Mouse (Mus musculus): Measurements from ENCODE around the gene Pacsin2.

Pacsin2 gene

GRCm38 (mm10) chr15:83478096-83478495, 13.7 kb upstream of the Pacsin2 start:
- no peak for DNase-seq

- DNase-seq = no peak
These were observed 12.3 kb upstream of the Pacsin2 start for GRCm38 (mm10) chr15:83476593-83477273.

GRCm38 (mm10) chr15:83474466-83474836, 10.0 kb upstream of the Pacsin2 start:
- DNase-seq = peak in 1 of 2 experiments; percentile 28

- DNase-seq = peak; percentile 33 to 58
These were observed 9.5 kb upstream of the Pacsin2 start for GRCm38 (mm10) chr15:83473832-83474465.

DNA sequence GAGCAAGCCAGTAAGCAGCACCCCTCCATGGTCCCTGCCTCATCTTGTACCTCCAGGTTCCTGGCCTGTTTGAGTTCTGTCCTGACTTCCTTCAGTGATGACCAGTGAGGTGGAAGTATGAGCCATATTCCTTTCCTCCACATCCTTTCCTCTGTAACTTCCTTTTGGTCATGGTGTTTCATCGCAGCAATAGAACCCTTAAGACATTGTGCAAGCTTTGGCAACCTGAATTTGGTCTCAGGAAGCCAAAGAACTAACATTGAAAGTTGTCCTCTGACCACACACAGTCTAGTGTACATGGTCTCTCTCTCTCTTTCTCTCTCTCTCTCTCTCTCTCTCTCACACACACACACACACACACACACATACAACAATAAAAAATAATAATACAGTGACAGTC, 8.8 kb upstream of the Pacsin2 start:
- DNase-seq = no peak

GRCm38 (mm10) chr15:83471476-83471875, 7.1 kb upstream of the Pacsin2 start:
- peak; percentile 35 to 61 for DNase-seq

DNA sequence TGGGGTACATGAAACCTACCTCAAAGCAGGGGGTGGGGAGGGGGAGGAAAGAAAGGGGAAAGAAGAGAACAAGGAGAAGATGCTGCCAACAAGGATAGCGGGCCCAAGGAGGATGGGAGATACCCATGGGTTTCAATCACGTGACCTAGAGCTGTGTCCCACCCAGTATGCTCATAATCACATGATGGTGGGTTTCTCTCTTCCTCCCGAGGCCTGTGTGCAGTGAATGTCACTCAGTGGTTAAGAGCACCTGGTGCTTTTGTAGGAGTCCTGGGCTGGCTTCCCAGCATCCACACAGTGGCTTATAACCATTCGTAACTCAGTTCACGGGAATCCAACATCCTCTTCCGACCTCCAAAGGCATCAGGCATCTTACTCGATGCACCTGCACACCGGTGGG, 6.0 kb upstream of the Pacsin2 start:
- no peak for DNase-seq

- no peak for DNase-seq
These were observed 4.9 kb upstream of the Pacsin2 start for GRCm38 (mm10) chr15:83469279-83469821.

DNA sequence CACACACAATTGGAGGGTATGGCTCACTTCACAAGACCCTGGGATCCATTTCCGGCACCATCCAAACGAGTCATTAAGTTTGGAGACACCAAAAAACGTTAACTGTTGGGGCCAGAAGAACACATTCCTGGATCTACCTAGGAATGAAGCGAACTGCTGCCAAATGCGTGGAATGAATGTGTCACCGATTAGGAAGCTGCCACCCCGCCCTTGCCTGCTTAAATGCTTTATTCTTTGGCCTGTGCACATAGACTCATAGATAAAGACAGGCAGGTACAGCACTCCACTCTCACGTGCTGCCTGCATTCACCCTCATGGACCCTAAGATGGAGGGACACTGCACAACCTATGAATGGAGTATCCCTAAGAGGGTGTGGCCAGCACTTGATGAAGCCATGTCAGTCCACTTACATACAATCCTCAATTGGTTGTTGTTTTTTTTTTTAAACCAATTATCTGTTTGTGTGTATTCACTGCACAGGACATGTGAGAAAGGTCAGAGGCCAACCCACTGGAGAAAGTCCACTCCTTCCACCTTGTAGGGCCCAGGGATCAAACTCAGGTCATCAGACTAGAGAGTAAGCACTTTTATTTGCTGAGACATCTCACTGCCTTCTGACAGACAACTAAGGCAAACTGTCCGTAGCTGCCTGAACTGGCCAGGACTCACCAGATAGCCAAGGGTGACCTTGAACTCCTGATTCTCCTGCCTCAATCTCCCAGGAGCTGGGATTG, 3.0 kb upstream of the Pacsin2 start:
- DNase-seq = no peak

- no peak for DNase-seq
These were observed 1.9 kb upstream of the Pacsin2 start for GRCm38 (mm10) chr15:83466331-83466730.

DNA sequence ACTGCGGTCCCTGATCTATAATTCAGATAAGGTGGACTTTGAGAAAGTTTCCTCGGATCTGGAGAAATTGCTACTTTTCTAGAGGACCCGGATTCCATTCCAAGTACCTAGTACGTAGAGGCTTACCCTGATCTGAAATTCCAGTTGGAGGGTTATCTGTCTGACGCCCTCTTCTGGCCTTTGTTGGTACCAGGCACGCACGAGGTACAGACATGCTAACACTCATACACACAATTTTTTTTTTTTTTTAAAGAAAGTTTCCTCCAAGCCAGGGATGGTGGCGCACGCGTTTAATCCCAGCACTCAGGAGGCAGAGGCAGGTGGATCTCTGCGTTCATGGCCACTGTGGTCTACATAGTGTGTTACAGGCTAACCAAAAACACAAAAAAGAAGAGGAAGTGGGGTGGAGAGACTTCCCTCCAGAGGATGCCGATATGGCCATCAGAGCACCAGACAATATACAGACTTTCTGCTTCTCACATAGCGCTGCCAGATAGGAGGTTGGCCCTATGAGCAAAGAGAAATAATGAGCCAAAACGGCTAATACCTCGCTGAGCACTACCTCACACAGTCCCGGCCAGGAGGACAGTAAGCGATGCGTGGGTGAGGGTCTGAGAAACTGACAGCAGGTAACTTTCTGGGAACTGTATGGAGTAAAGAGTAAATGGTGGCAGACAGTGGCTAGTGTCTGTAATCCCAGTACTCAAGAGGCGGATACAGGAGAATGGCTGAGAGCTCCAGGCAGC, 672 bp upstream of the Pacsin2 start:
- peak in 1 of 2 experiments; percentile 40 for DNase-seq

DNA sequence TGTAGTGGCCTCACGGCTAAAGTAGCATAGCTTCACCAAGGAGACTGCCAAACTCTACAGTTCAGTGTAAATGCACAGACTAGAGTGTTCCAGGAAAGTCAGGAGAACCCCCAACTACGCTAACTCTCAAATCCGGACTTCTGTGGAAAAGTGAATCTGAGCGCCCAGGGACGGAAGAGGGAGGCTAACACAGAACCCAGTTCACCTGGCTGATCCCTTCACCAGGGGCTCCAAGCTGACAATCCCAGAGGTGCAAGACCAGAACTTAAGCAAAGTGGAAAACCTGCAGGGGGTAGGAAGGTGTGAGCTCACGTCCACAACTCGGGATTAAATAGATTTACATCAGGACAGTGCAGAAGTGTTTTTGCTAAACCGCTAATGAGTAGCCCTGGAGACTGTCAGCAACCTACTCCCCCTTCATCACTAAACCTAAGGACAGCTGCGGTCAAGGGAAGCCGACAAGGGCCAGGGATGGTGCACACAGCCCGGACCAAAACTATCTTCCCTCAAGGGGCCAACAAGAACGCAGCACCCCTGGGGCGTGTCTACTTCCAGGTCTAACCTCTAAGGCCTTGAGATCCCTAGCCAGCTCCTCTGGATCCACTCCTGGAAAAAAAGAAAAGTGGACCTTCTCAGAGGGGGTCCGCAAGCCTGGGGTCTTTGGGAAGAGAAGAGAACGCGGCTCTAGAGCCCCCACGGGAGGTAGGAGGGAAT, 880 bp downstream of the Pacsin2 start:
- DNase-seq = peak in 1 of 2 experiments; percentile 50

GRCm38 (mm10) chr15:83462349-83462748, 2.1 kb downstream of the Pacsin2 start:
- peak in 1 of 2 experiments; percentile 47 for DNase-seq

- no peak for DNase-seq
These were observed 3.5 kb downstream of the Pacsin2 start for GRCm38 (mm10) chr15:83460891-83461290.

DNA sequence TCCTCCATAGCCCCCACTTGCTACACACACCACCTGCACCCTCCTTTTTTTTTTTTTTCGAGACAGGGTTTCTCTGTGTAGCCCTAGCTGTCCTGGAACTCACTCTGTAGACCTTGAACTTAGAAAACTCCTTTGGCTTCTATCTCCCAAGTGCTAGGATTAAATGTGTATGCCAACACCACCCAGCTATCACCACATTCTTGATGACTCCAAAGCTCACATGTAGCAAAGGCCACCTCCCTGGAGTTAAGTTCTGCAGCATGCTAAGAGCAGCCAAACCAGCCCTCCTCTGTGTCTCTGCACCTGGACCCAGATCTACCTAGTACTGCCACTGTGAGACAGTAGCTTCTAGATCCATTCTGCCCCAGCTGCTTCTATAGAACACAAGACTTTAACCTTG, 6.9 kb downstream of the Pacsin2 start:
- DNase-seq = no peak

GRCm38 (mm10) chr15:83455637-83456036, 8.8 kb downstream of the Pacsin2 start:
- DNase-seq = no peak

DNA sequence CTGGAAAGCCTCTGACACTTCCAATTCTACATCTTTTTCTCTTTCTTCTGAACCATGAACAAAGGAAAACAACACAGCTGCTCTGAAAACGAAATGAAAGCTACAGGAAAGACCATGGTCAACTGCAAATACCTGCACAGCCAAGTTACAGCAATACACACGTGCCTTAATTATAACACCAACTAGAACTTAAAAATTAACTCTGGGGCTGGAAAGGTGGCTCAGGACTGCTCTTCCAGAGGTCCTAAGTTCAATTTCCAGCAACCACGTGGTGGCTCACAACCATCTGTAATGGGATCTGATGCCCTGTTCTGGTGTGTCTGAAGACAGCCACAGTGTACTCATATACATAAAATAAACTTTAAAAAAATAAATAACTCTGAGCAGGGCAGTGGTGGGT, 9.4 kb downstream of the Pacsin2 start:
- no peak for DNase-seq

- DNase-seq = no peak
These were observed 10.0 kb downstream of the Pacsin2 start for GRCm38 (mm10) chr15:83454419-83454818.

DNA sequence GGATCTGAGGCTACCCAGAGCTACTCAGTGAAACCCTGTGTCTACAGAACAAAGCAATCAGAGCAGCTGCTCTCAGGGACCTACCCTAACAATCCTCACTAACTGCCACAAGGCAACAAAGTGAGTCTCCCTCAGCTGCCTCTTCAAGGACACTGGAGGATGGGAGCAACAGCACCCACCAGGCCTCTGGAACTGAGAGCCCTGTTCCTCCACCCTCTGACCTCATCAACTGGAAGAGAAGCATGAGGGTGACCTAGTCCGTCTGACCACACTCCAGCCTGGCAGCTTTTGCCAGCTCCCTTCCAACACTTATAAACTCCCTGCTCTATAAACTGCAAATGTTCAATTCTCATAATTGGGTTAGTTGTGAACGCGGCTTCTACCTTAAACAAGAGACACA, 10.5 kb downstream of the Pacsin2 start:
- no peak for DNase-seq

DNA sequence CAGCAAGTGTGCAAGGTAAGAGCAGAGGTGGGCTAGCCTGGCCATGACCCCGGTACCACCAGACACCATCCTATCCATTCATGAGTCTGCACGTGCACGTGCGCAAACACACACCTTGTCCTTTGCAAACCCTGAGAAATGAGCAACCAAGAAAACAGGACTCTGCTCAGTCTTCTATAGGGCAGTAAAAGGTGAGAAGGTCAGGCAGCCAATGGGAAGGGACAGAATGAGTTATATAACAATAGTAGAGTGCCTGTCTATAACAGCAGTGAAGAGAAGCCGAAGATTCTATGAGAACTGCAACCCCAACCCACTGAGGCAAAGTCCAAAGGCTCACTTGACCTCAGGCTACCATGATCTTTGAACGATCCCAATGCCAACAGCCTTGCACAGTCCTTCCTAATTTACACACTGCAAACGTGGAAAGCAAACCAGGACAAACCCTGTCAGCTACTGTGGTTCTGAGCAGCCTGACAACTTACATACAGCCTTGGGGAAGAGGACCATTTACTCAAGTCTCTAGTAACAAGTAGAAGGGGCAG, 12.1 kb downstream of the Pacsin2 start:
- DNase-seq = no peak

DNA sequence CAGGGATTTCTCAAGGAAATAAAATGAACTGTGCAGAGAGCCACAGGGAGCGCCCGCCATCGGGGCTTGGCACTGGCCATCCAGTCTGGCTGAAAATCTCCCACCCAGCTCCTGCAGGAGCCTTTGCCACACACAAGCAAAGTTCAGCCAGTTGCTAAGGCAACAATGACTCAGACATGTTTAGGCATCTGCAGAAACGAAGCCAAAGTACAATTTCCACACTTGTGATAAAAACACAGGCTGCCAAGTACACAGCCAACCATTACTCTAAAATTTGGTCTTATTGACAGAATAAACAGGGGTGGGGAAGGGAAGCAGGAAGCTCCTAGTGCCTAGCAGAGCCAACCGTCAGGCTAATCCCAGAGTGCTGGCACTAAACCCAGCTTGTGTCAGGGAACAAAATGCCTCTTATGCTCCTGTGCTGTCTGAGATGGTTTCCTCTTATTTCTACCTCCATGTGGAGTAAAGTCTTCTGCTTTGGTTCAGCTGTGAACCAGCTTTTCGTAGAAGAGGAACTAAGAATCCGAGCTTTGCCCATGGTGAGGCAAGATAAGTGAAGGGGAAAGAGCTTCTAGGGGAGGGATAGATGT, 12.7 kb downstream of the Pacsin2 start:
- DNase-seq = peak; percentile 28 to 53

- no peak for DNase-seq
These were observed 14.4 kb downstream of the Pacsin2 start for GRCm38 (mm10) chr15:83450007-83450406.

Data from kidney, postnatal 4 days (tissue).